Mouse (Mus musculus): ENCODE data around the gene Spint4. TPM values are rescaled to one million over a fixed set of nuclear protein-coding genes. Genes with fewer than 3 reads are reported as not detected.

Spint4 gene
- total and polyA plus RNA-seq, 3 experiments: not detected

DNA sequence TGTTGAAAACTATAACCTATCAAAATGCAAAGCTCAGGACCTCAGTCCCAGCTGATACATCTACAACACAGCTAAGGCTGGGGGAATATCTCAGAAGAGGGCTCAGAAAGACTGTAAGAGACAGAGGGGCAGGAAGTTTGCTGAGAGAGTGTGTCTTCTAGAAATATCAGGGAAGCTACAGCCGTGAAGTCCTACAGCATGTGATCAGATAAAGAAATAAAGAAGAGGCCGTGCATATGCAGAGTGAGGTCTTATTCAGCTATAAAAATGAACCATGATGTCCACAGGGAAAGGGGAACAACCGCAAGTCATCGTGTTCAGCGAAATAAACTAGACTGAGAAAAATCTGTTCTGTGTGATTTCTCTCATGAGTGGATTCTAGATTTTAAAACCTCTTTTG, 28.0 kb upstream of the Spint4 start:
- H3K27ac ChIP-seq (ENCODE audit: insufficient read depth, low read depth): no peak overlapping the region
- dilution Hi-C loops (cut with MboI; ENCODE audit: extremely low pct_ligation_motif_present, extremely low pct_unique_long_range_greater_than_20kb, low sequenced_read_pairs): no loop called here
- H3K36me3 ChIP-seq (replicated peaks in 1 of 2; ENCODE audit: control insufficient read depth in 1 of 2, insufficient read depth in 1 of 2, low read length in 1 of 2): no peaks in the 10 kb centered on the region
- in situ Hi-C loops (cut with MboI; ENCODE audit: low pct_ligation_motif_present, low pct_unique_long_range_greater_than_20kb, low sequenced_read_pairs): no loop called here
- H3K4me3 ChIP-seq (replicated peaks in 1 of 3; ENCODE audit: low read depth in 2 of 3, low read length in 2 of 3, poor library complexity in 1 of 3): no peak overlapping the region
- TF ChIP-seq MXI1 (IDR thresholded peaks at IDR 0.05; ENCODE audit: low read depth, low read length): no peak
- TF ChIP-seq TCF12 (IDR thresholded peaks at IDR 0.05; ENCODE audit: low read depth, low read length): no peak
- no peak for TF ChIP-seq SMC3 (IDR thresholded peaks at IDR 0.05; ENCODE audit: low read depth, low read length)
- no peak for TF ChIP-seq CTCF (conservative IDR thresholded peaks at IDR 0.05 in 1 of 2, IDR thresholded peaks at IDR 0.05 in 1 of 2; ENCODE audit: low read depth in 2 of 2, low read length in 2 of 2)
- no peak for TF ChIP-seq ZMIZ1 (IDR thresholded peaks at IDR 0.05; ENCODE audit: low read depth, low read length)
- no peak for TF ChIP-seq E2F4 (IDR thresholded peaks at IDR 0.05; ENCODE audit: insufficient replicate concordance, low read depth, low read length)
- no peak for TF ChIP-seq CHD2 (IDR thresholded peaks at IDR 0.05; ENCODE audit: low read length)
- TF ChIP-seq ZKSCAN1 (IDR thresholded peaks at IDR 0.05; ENCODE audit: borderline replicate concordance, low read depth, low read length): no peak
- no peak for TF ChIP-seq USF2 (conservative IDR thresholded peaks at IDR 0.05; ENCODE audit: low read depth, low read length)
- H3K27me3 ChIP-seq (replicated peaks): peaks cover 45% of the 10 kb centered on the region
- peaks cover 29% of the 10 kb centered on the region for H3K9me3 ChIP-seq (replicated peaks; ENCODE audit: low read length)
- DNase-seq (ENCODE audit: extremely low read depth): no peak
- H3K79me2 ChIP-seq (replicated peaks; ENCODE audit: control insufficient read depth, extremely low read depth, insufficient read depth, poor library complexity, severe bottlenecking): no peaks in the 10 kb centered on the region
- no peak overlapping the region for H3K4me2 ChIP-seq (ENCODE audit: insufficient read depth, low read depth, poor library complexity, severe bottlenecking)
- no peak overlapping the region for H3K9ac ChIP-seq (ENCODE audit: insufficient read depth, low read depth)
- no peaks in the 10 kb centered on the region for H3K4me1 ChIP-seq (ENCODE audit: control insufficient read depth in 1 of 2, insufficient read depth in 2 of 2)

DNA sequence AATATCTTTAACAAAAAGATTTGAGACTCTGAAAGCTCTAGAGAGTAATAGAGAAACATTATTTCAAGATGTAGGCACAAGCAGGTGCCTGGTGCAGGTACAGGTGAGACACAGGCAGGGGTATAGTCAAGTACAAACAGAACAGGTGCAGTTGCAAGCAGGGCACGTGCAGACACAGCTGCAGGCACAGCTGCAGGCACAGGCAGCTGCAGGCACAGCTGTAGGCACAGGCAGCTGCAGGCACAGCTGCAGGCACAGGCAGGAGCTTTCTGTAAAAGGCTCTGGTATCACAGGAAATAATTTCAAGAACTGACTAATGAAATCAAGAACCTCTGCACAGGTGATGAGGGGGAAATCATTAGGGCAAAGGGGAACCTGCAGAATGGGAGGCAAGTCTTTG, 27.4 kb upstream of the Spint4 start:
- Histone ChIP-seq H3K27me3 (replicated peaks) (peaks cover 46% of the 10 kb centered on the region), H3K36me3 (replicated peaks in 1 of 2; ENCODE audit: control insufficient read depth in 1 of 2, insufficient read depth in 1 of 2, low read length in 1 of 2) (no peaks in the 10 kb centered on the region), H3K27ac (ENCODE audit: insufficient read depth, low read depth) (no peak overlapping the region), H3K9ac (ENCODE audit: insufficient read depth, low read depth) (no peak overlapping the region), H3K9me3 (replicated peaks; ENCODE audit: low read length) (peaks cover 30% of the 10 kb centered on the region), H3K4me2 (ENCODE audit: insufficient read depth, low read depth, poor library complexity, severe bottlenecking) (no peak overlapping the region), H3K79me2 (replicated peaks; ENCODE audit: control insufficient read depth, extremely low read depth, insufficient read depth, poor library complexity, severe bottlenecking) (no peaks in the 10 kb centered on the region), H3K4me1 (ENCODE audit: control insufficient read depth in 1 of 2, insufficient read depth in 2 of 2) (no peaks in the 10 kb centered on the region), H3K4me3 (replicated peaks in 1 of 3; ENCODE audit: low read depth in 2 of 3, low read length in 2 of 3, poor library complexity in 1 of 3) (no peak overlapping the region)
- TF ChIP-seq E2F4 (IDR thresholded peaks at IDR 0.05; ENCODE audit: insufficient replicate concordance, low read depth, low read length) (no peak), RAD21 (IDR thresholded peaks at IDR 0.05; ENCODE audit: low read depth, low read length) (no peak), EP300 (IDR thresholded peaks at IDR 0.05; ENCODE audit: low read length) (no peak), POLR2A (IDR thresholded peaks at IDR 0.05; ENCODE audit: low read depth, low read length) (no peak), CHD2 (IDR thresholded peaks at IDR 0.05; ENCODE audit: low read length) (no peak), BHLHE40 (IDR thresholded peaks at IDR 0.05; ENCODE audit: low read depth, low read length) (no peak), NRF1 (IDR thresholded peaks at IDR 0.05; ENCODE audit: low read depth, low read length) (no peak), ZC3H11A (IDR thresholded peaks at IDR 0.05; ENCODE audit: low read depth, low read length) (no peak), ETS1 (conservative IDR thresholded peaks at IDR 0.05; ENCODE audit: low read depth, low read length) (no peak), SIN3A (IDR thresholded peaks at IDR 0.05; ENCODE audit: low read length) (no peak), HCFC1 (IDR thresholded peaks at IDR 0.05; ENCODE audit: low read depth, low read length) (no peak), ELF1 (IDR thresholded peaks at IDR 0.05; ENCODE audit: low read depth, low read length) (no peak), UBTF (IDR thresholded peaks at IDR 0.05; ENCODE audit: low read depth, low read length) (no peak), MAX (IDR thresholded peaks at IDR 0.05; ENCODE audit: low read length) (no peak), USF1 (IDR thresholded peaks at IDR 0.05; ENCODE audit: low read depth, low read length) (no peak), CHD1 (IDR thresholded peaks at IDR 0.05; ENCODE audit: low read depth, low read length) (no peak)
- DNase-seq (ENCODE audit: extremely low read depth): no peak
- dilution Hi-C loops (cut with MboI; ENCODE audit: extremely low pct_ligation_motif_present, extremely low pct_unique_long_range_greater_than_20kb, low sequenced_read_pairs) (no loop called here), in situ Hi-C loops (cut with MboI; ENCODE audit: low pct_ligation_motif_present, low pct_unique_long_range_greater_than_20kb, low sequenced_read_pairs) (no loop called here)
